Mouse (Mus musculus) forebrain, embryonic 13.5 days (tissue): ENCODE measurements at regions not wholly inside any gene's neighbourhood (a gene's known extent, or its start where the extent isn't known, plus 50 kb on each side); places are given as distances from the start of the nearest gene placed in this dataset.

Experiments used
- ATAC-seq: fragments of 200-750 bp; cut with Nextera tagmentation; 2 replicates; pipeline ENCODE4 v1.8.0; 2017
- H3K27ac ChIP-seq: fragments of 300-500 bp; sonication (generic); 2 replicates; pipeline ENCODE4 v1.5.1; 2015; ENCODE audit warnings: inconsistent platforms, mild to moderate bottlenecking, moderate library complexity
- H3K27me3 ChIP-seq: fragments of 300-500 bp; sonication (generic); 2 replicates; pipeline ENCODE4 v1.6.1; 2015; ENCODE audit warnings: mild to moderate bottlenecking, inconsistent platforms
- H3K36me3 ChIP-seq: fragments of 300-500 bp; sonication (generic); 2 replicates; pipeline ENCODE4 v1.6.1; 2015; ENCODE audit warnings: mild to moderate bottlenecking, inconsistent platforms; ENCODE audit not compliant: poor library complexity, severe bottlenecking
- H3K4me1 ChIP-seq: fragments of 300-500 bp; sonication (generic); 2 replicates; pipeline ENCODE4 v1.6.1; 2015; ENCODE audit warnings: inconsistent platforms
- H3K4me2 ChIP-seq: fragments of 300-500 bp; sonication (generic); 2 replicates; pipeline ENCODE4 v1.6.1; 2015; ENCODE audit warnings: inconsistent platforms, mild to moderate bottlenecking, moderate library complexity
- H3K4me3 ChIP-seq: fragments of 300-500 bp; sonication (generic); 2 replicates; pipeline ENCODE4 v1.5.1; 2015; ENCODE audit warnings: mild to moderate bottlenecking, inconsistent platforms
- H3K9ac ChIP-seq: fragments of 300-500 bp; sonication (generic); 2 replicates; pipeline ENCODE4 v1.6.1; 2015; ENCODE audit warnings: mild to moderate bottlenecking, inconsistent platforms
- H3K9me3 ChIP-seq: fragments of 300-500 bp; sonication (generic); replicated peaks from 2 replicates; pipeline ENCODE4 v1.6.1; 2016; ENCODE audit warnings: inconsistent platforms
- WGBS: fragments of 180-500 bp; shearing (Covaris S2); methylation state at CpG from one replicate; pipeline ENCODE4 v1.1.7; 2015; 5-methylcytosine and 5-hydroxymethylcytosine counted together

- no peaks in the 10 kb centered on the region for H3K4me1 ChIP-seq
- 92% methylated on average over 8 of the region's 8 CpGs for WGBS
- ATAC-seq = no peak
- H3K4me2 ChIP-seq = no peak overlapping the region
- no peak overlapping the region for H3K27ac ChIP-seq
- no peaks in the 10 kb centered on the region for H3K27me3 ChIP-seq
- H3K9ac ChIP-seq = no peak overlapping the region
- H3K36me3 ChIP-seq = no peaks in the 10 kb centered on the region
- H3K4me3 ChIP-seq = no peak overlapping the region
- no peaks in the 10 kb centered on the region; the same call in 1 of the 2 replicates for H3K9me3 ChIP-seq
These were observed 81.2 kb upstream of the Eef1e1 start for GRCm38 (mm10) chr13:38740066-38740465.

- no peak for ATAC-seq
- Histone ChIP-seq H3K27me3 (no peaks in the 10 kb centered on the region), H3K9me3 (no peaks in the 10 kb centered on the region), H3K4me1 (no peaks in the 10 kb centered on the region), H3K9ac (no peak overlapping the region), H3K4me3 (no peak overlapping the region), H3K36me3 (no peaks in the 10 kb centered on the region), H3K27ac (no peak overlapping the region), H3K4me2 (no peak overlapping the region)
- WGBS = 91% methylated on average over 4 of the region's 4 CpGs
These were observed 77.6 kb upstream of the Eef1e1 start for GRCm38 (mm10) chr13:38736361-38737035.

DNA sequence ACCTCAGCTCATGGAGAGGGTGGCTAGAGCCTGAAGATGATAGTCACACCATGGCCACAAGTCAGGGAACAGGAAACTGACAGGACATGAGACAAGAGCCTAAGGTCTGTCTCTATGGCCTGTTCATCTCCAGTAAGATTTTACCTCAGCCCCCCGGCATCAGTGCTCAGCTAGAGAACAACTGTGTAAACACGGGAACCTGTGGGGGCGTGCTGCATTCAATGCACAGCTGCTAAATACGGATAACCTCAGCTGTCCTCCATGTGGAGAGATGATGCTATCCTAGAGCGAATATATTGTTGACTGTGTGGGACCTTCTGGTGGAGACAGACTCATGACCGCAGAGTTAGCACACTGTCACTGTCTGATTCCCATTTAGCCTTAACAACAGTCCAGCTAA, 76.4 kb upstream of the Eef1e1 start:
- WGBS = 91% methylated on average over 6 of the region's 6 CpGs
- no peaks in the 10 kb centered on the region for H3K9me3 ChIP-seq
- no peak overlapping the region for H3K27ac ChIP-seq
- no peak overlapping the region for H3K4me3 ChIP-seq
- no peak overlapping the region for H3K9ac ChIP-seq
- no peaks in the 10 kb centered on the region for H3K27me3 ChIP-seq
- ATAC-seq = no peak
- H3K4me1 ChIP-seq = no peaks in the 10 kb centered on the region
- H3K36me3 ChIP-seq = no peaks in the 10 kb centered on the region
- no peak overlapping the region for H3K4me2 ChIP-seq

GRCm38 (mm10) chr13:38733246-38733645, 74.4 kb upstream of the Eef1e1 start:
- no peaks in the 10 kb centered on the region for H3K4me1 ChIP-seq
- H3K9ac ChIP-seq = no peak overlapping the region
- 90% methylated on average over 4 of the region's 4 CpGs for WGBS
- no peak for ATAC-seq
- H3K36me3 ChIP-seq = no peaks in the 10 kb centered on the region
- no peak overlapping the region for H3K4me3 ChIP-seq
- H3K27me3 ChIP-seq = no peaks in the 10 kb centered on the region
- H3K4me2 ChIP-seq = no peak overlapping the region
- no peak overlapping the region for H3K27ac ChIP-seq
- no peaks in the 10 kb centered on the region for H3K9me3 ChIP-seq

DNA sequence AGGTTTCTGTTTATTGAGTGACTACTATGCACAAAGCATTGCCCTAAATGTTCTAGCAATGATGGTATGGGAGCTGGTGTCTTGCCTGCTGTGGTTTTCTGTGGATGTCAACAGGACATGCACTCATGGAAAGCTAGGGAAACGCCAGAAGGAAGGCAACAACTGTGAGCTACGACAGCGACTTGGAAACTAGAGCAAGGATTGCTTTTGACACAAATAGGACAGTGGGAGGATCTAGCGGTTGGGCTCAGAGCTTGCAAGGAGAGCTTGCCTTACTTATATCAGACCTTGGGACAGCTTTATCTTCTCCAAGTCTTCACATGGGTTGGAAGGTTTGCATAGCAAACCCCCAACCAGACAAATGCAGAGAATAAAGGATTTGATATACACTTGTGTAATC, 66.6 kb upstream of the Eef1e1 start:
- Histone ChIP-seq H3K4me1 (no peaks in the 10 kb centered on the region), H3K9ac (no peak overlapping the region), H3K4me3 (no peak overlapping the region), H3K27ac (no peak overlapping the region), H3K27me3 (no peaks in the 10 kb centered on the region), H3K4me2 (no peak overlapping the region), H3K9me3 (no peaks in the 10 kb centered on the region), H3K36me3 (no peaks in the 10 kb centered on the region)
- no peak for ATAC-seq
- WGBS = 90% methylated on average over 4 of the region's 4 CpGs

- 94% methylated on average over 3 of the region's 3 CpGs for WGBS
- no peaks in the 10 kb centered on the region for H3K27me3 ChIP-seq
- H3K9ac ChIP-seq = no peak overlapping the region
- no peaks in the 10 kb centered on the region for H3K36me3 ChIP-seq
- H3K9me3 ChIP-seq = no peaks in the 10 kb centered on the region
- no peak overlapping the region for H3K4me2 ChIP-seq
- H3K4me1 ChIP-seq = no peaks in the 10 kb centered on the region
- no peak overlapping the region for H3K27ac ChIP-seq
- ATAC-seq = no peak
- H3K4me3 ChIP-seq = no peak overlapping the region
These were observed 62.3 kb upstream of the Eef1e1 start for GRCm38 (mm10) chr13:38721166-38721565.

- Histone ChIP-seq H3K27me3 (no peaks in the 10 kb centered on the region), H3K36me3 (no peaks in the 10 kb centered on the region), H3K27ac (no peak overlapping the region), H3K4me3 (no peak overlapping the region), H3K9ac (no peak overlapping the region), H3K4me1 (no peaks in the 10 kb centered on the region), H3K9me3 (no peaks in the 10 kb centered on the region), H3K4me2 (no peak overlapping the region)
- no peak for ATAC-seq
- WGBS = 95% methylated on average over 5 of the region's 5 CpGs
These were observed 56.0 kb upstream of the Eef1e1 start for GRCm38 (mm10) chr13:38714838-38715237.
